Mouse (Mus musculus): ENCODE results near the gene Nyap2. TPM values are rescaled to one million over a fixed set of nuclear protein-coding genes. Genes with fewer than 3 reads are reported as not detected.

The Nyap2 gene
- polyA plus RNA-seq, 1 experiment from 2014 or later = 1.4 TPM

- no peak overlapping the region for H3K4me3 ChIP-seq (ENCODE audit: low read depth, low read length)
- H3K9me3 ChIP-seq (ENCODE audit: control insufficient read depth, low read length) = no peaks in the 10 kb centered on the region
- no peak overlapping the region for H3K27ac ChIP-seq (replicated peaks; ENCODE audit: low read depth, low read length)
- peak; percentile 67; the same call in 1 of the 2 replicates for ATAC-seq (ENCODE audit: low read depth)
- no peaks in the 10 kb centered on the region for H3K4me1 ChIP-seq (ENCODE audit: control insufficient read depth, insufficient read depth, low read length)
- no peaks in the 10 kb centered on the region for H3K36me3 ChIP-seq (ENCODE audit: control insufficient read depth, insufficient read depth, low read length)
- 1% methylated on average over 2 of the region's 2 CpGs for WGBS
- H3K9ac ChIP-seq (ENCODE audit: low read depth, low read length) = no peak overlapping the region
- H3K27me3 ChIP-seq (replicated peaks; ENCODE audit: control insufficient read depth, insufficient read depth, low read length) = no peaks in the 10 kb centered on the region
- DNase-seq (ENCODE audit: low spot score) = peak; percentile 73
- H3K4me2 ChIP-seq (ENCODE audit: low read depth, low read length) = no peak overlapping the region
Observed at GRCm38 (mm10) chr1:81301661-81302060, 224.9 kb downstream of the Nyap2 start.

DNA sequence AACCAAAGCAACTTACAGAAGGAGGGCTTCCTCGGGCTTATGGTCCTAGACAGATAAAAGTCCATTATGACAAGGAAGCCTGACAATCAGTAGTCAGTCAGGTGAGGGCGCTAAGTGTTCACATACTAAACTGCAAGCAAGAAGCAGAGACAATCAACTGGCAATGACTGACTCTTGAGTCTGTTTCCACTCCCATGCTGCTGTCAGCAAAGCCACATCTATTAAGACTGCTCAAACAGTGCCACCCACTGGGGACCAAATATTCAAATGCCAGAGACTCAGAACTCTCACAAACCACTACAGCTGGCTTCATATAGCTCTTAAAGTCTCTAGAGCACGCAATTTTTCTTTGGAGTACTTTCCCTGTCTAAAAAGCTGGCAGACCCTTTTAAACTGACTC is 226.6 kb downstream of the Nyap2 start:
- Histone ChIP-seq H3K27ac (replicated peaks; ENCODE audit: low read depth, low read length) (no peak overlapping the region), H3K4me2 (ENCODE audit: low read depth, low read length) (no peak overlapping the region), H3K4me3 (ENCODE audit: low read depth, low read length) (no peak overlapping the region), H3K9me3 (ENCODE audit: control insufficient read depth, low read length) (no peaks in the 10 kb centered on the region), H3K4me1 (ENCODE audit: control insufficient read depth, insufficient read depth, low read length) (no peaks in the 10 kb centered on the region), H3K27me3 (replicated peaks; ENCODE audit: control insufficient read depth, insufficient read depth, low read length) (peaks cover 3% of the 10 kb centered on the region; the same call in 1 of the 2 replicates), H3K36me3 (ENCODE audit: control insufficient read depth, insufficient read depth, low read length) (no peaks in the 10 kb centered on the region), H3K9ac (ENCODE audit: low read depth, low read length) (no peak overlapping the region)
- DNase-seq (ENCODE audit: low spot score) (peak; percentile 36), ATAC-seq (ENCODE audit: low read depth) (no peak)
- 50% methylated on average over 3 of the region's 3 CpGs for WGBS

DNA sequence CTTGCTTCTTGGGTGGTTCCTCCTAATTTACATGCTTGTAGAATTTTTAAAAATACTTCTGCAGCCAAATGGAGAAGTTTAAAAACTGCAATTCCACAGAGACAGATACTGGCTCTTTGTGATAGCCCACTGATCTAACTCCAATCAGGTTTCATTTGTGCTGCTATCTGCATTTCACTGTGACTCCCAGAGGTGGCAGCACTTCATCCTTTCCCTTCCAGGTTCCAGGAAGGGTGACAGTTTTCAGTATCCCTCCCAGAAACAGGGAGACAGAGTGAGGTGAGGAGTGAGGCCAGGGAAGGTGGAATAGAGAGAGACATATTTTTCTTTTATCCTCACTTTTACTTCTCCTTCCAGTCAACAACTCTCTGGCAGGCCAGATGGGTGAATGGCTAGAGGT is 230.7 kb downstream of the Nyap2 start:
- H3K9ac ChIP-seq (ENCODE audit: low read depth, low read length) = no peak overlapping the region
- H3K4me3 ChIP-seq (ENCODE audit: low read depth, low read length) = no peak overlapping the region
- DNase-seq (ENCODE audit: low spot score) (no peak), ATAC-seq (ENCODE audit: low read depth) (no peak)
- peaks cover 3% of the 10 kb centered on the region; the same call in 1 of the 2 replicates for H3K27me3 ChIP-seq (replicated peaks; ENCODE audit: control insufficient read depth, insufficient read depth, low read length)
- H3K27ac ChIP-seq (replicated peaks; ENCODE audit: low read depth, low read length) = no peak overlapping the region
- no peaks in the 10 kb centered on the region for H3K36me3 ChIP-seq (ENCODE audit: control insufficient read depth, insufficient read depth, low read length)
- no peak overlapping the region for H3K4me2 ChIP-seq (ENCODE audit: low read depth, low read length)
- H3K4me1 ChIP-seq (ENCODE audit: control insufficient read depth, insufficient read depth, low read length) = no peaks in the 10 kb centered on the region
- no peaks in the 10 kb centered on the region for H3K9me3 ChIP-seq (ENCODE audit: control insufficient read depth, low read length)

GRCm38 (mm10) chr1:81307934-81308333 is 231.2 kb downstream of the Nyap2 start:
- Histone ChIP-seq H3K4me3 (ENCODE audit: low read depth, low read length) (no peak overlapping the region), H3K4me1 (ENCODE audit: control insufficient read depth, insufficient read depth, low read length) (no peaks in the 10 kb centered on the region), H3K9me3 (ENCODE audit: control insufficient read depth, low read length) (no peaks in the 10 kb centered on the region), H3K4me2 (ENCODE audit: low read depth, low read length) (no peak overlapping the region), H3K27me3 (replicated peaks; ENCODE audit: control insufficient read depth, insufficient read depth, low read length) (peaks cover 3% of the 10 kb centered on the region; the same call in 1 of the 2 replicates), H3K27ac (replicated peaks; ENCODE audit: low read depth, low read length) (no peak overlapping the region), H3K36me3 (ENCODE audit: control insufficient read depth, insufficient read depth, low read length) (no peaks in the 10 kb centered on the region), H3K9ac (ENCODE audit: low read depth, low read length) (no peak overlapping the region)
- no peak for ATAC-seq (ENCODE audit: low read depth)
- no peak for DNase-seq (ENCODE audit: low spot score)
- 60% methylated on average over 2 of the region's 2 CpGs for WGBS

DNA sequence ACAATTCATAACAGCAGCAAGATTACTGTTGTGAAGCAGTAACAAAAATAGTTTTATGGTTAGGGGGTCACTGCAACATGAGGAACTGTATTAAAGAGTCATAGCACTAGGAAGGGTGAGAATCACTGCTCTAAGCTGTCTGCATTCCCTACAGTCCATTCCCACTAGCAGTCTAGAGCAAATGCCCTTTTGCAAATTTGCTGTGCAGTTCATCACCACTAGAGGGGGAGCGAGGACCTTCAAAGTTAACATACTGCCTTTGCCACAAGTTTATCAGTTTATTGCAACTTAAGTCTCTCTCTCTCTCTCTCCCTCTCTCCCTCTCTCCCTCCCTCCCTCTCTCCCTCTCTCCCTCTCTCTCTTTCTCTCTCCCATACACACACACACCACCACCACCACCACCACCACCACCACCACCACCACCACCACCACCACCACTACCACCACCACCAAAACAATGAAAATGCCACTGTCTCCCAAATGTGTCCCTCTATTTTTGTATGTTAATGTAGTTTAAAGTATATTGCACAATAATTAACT is 233.4 kb downstream of the Nyap2 start:
- Histone ChIP-seq H3K27me3 (replicated peaks; ENCODE audit: control insufficient read depth, insufficient read depth, low read length) (peaks cover 3% of the 10 kb centered on the region; the same call in 1 of the 2 replicates), H3K4me2 (ENCODE audit: low read depth, low read length) (no peak overlapping the region), H3K9ac (ENCODE audit: low read depth, low read length) (no peak overlapping the region), H3K4me1 (ENCODE audit: control insufficient read depth, insufficient read depth, low read length) (no peaks in the 10 kb centered on the region), H3K9me3 (ENCODE audit: control insufficient read depth, low read length) (no peaks in the 10 kb centered on the region), H3K27ac (replicated peaks; ENCODE audit: low read depth, low read length) (no peak overlapping the region), H3K36me3 (ENCODE audit: control insufficient read depth, insufficient read depth, low read length) (no peaks in the 10 kb centered on the region), H3K4me3 (ENCODE audit: low read depth, low read length) (no peak overlapping the region)
- 5% methylated on average over 1 of the region's 1 CpGs for WGBS
- ATAC-seq (ENCODE audit: low read depth) = peak; percentile 55; the same call in 1 of the 2 replicates
- DNase-seq (ENCODE audit: low spot score) = peak; percentile 84

- Histone ChIP-seq H3K4me3 (ENCODE audit: low read depth, low read length) (no peak overlapping the region), H3K36me3 (ENCODE audit: control insufficient read depth, insufficient read depth, low read length) (no peaks in the 10 kb centered on the region), H3K4me1 (ENCODE audit: control insufficient read depth, insufficient read depth, low read length) (no peaks in the 10 kb centered on the region), H3K9ac (ENCODE audit: low read depth, low read length) (no peak overlapping the region), H3K4me2 (ENCODE audit: low read depth, low read length) (no peak overlapping the region), H3K27me3 (replicated peaks; ENCODE audit: control insufficient read depth, insufficient read depth, low read length) (no peaks in the 10 kb centered on the region), H3K9me3 (ENCODE audit: control insufficient read depth, low read length) (no peaks in the 10 kb centered on the region), H3K27ac (replicated peaks; ENCODE audit: low read depth, low read length) (no peak overlapping the region)
- ATAC-seq (ENCODE audit: low read depth) (peak; percentile 67; the same call in 1 of the 2 replicates), DNase-seq (ENCODE audit: low spot score) (peak; percentile 87)
- 55% methylated on average over 9 of the region's 9 CpGs for WGBS
Observed at GRCm38 (mm10) chr1:81316403-81316994, 239.7 kb downstream of the Nyap2 start.

GRCm38 (mm10) chr1:81316995-81317413 is 240.3 kb downstream of the Nyap2 start:
- no peak for DNase-seq (ENCODE audit: low spot score)
- Histone ChIP-seq H3K9ac (ENCODE audit: low read depth, low read length) (no peak overlapping the region), H3K27ac (replicated peaks; ENCODE audit: low read depth, low read length) (no peak overlapping the region), H3K4me3 (ENCODE audit: low read depth, low read length) (no peak overlapping the region), H3K9me3 (ENCODE audit: control insufficient read depth, low read length) (no peaks in the 10 kb centered on the region), H3K36me3 (ENCODE audit: control insufficient read depth, insufficient read depth, low read length) (no peaks in the 10 kb centered on the region), H3K4me2 (ENCODE audit: low read depth, low read length) (no peak overlapping the region), H3K27me3 (replicated peaks; ENCODE audit: control insufficient read depth, insufficient read depth, low read length) (no peaks in the 10 kb centered on the region), H3K4me1 (ENCODE audit: control insufficient read depth, insufficient read depth, low read length) (no peaks in the 10 kb centered on the region)
- peak; percentile 74 for ATAC-seq (ENCODE audit: low read depth)
- WGBS = 39% methylated on average over 5 of the region's 5 CpGs

DNA sequence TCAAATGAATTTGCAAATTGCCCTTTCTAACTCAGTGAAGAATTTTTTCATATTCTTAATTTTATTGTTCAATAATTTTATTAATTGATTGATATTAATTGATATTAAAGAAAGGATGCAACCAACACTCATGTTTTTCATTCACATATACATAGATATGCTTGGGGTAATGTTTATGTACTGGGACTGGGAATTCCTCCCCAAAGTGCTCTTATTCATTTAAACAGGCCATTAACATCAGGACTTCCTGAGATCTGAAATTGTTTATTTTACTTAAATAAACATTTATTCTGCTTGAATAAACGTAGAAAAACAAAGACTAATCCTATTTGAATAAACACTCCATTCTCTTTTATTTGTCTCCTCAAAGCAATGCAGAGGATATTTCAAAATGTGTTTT is 311.0 kb downstream of the Nyap2 start:
- Histone ChIP-seq H3K9me3 (ENCODE audit: control insufficient read depth, low read length) (no peaks in the 10 kb centered on the region), H3K27me3 (replicated peaks; ENCODE audit: control insufficient read depth, insufficient read depth, low read length) (no peaks in the 10 kb centered on the region), H3K27ac (replicated peaks; ENCODE audit: low read depth, low read length) (no peak overlapping the region), H3K4me1 (ENCODE audit: control insufficient read depth, insufficient read depth, low read length) (no peaks in the 10 kb centered on the region), H3K9ac (ENCODE audit: low read depth, low read length) (no peak overlapping the region), H3K4me2 (ENCODE audit: low read depth, low read length) (no peak overlapping the region), H3K36me3 (ENCODE audit: control insufficient read depth, insufficient read depth, low read length) (no peaks in the 10 kb centered on the region), H3K4me3 (ENCODE audit: low read depth, low read length) (no peak overlapping the region)
- DNase-seq (ENCODE audit: low spot score) (no peak), ATAC-seq (ENCODE audit: low read depth) (no peak)
- 31% methylated on average over 1 of the region's 1 CpGs for WGBS
